Mouse (Mus musculus) olfactory bulb, adult 2 months (tissue): ENCODE data around the gene Slc41a2. TPM values are rescaled to one million over a fixed set of nuclear protein-coding genes. Genes with fewer than 3 reads are reported as not detected.
"Not testable (repeated sequence)": the region's sequence is repeated elsewhere in the genome, so short reads cannot be mapped to it uniquely, and the experiment has no call there.

Source experiments
- H3K27ac ChIP-seq: fragments of 200-500 bp; 2 replicates; pipeline ENCODE4 v1.5.1; 2012; ENCODE audit warnings: low read depth, low read length; ENCODE audit not compliant: insufficient read depth
- H3K4me1 ChIP-seq: fragments of 200-500 bp; 2 replicates; pipeline ENCODE4 v1.6.1; 2012; ENCODE audit warnings: low read length; ENCODE audit not compliant: control insufficient read depth, insufficient read depth
- H3K4me3 ChIP-seq: fragments of 200-500 bp; 2 replicates; pipeline ENCODE4 v1.5.1; 2012; ENCODE audit warnings: mild to moderate bottlenecking, low read depth, low read length, moderate library complexity; ENCODE audit not compliant: insufficient read depth
- CTCF ChIP-seq: fragments of 200-500 bp; IDR thresholded peaks from 2 replicates; pipeline ENCODE4 v1.5.1; 2012; ENCODE audit warnings: low read depth, mild to moderate bottlenecking, low read length, moderate library complexity; ENCODE audit not compliant: insufficient read depth
- POLR2A ChIP-seq: fragments of 200-500 bp; IDR thresholded peaks from 2 replicates; pipeline ENCODE4 v1.6.1; 2012; ENCODE audit warnings: mild to moderate bottlenecking, low read depth, low read length, moderate library complexity; ENCODE audit not compliant: insufficient read depth
- WGBS: fragments of 180-500 bp; shearing (Covaris S2); methylation state at CpG from one replicate; pipeline ENCODE4 v1.1.7; 2018; 5-methylcytosine and 5-hydroxymethylcytosine counted together
- polyA plus RNA-seq: library from polyadenylated mRNA; stranded (reverse); fragments of >200 nt; gene quantifications from 2 replicates; pipeline ENCODE4 v1.2.4, GENCODE M21; 2012; ENCODE audit warnings: low replicate concordance; ENCODE audit not compliant: missing spikeins, insufficient read depth, insufficient read length

Slc41a2 gene
- polyA plus RNA-seq, 1 experiment = not detected

DNA sequence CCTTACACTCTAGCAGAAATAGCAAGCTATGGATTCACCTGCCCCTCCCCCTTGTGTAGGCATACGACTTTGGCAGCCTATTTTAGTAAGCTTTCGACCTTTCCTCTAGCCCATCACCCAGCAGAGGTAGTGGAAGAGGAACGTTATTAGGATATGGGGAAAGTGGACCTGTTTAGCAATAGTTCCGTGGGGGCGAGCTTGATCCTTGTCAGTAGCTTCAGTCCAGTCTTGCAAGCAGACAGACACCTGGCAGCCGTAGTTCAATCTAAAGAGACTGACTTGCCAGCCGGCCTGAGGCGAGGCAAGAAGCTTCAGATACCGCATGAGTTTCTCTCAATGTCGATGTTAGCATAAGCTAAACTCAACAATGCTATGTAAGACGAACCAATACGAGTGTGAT is 18.7 kb upstream of the Slc41a2 start:
- Histone ChIP-seq H3K4me1 (peaks cover 9% of the 10 kb centered on the region), H3K4me3 (no peak overlapping the region), H3K27ac (no peak overlapping the region)
- TF ChIP-seq POLR2A (no peak), CTCF (no peak)
- WGBS = 82% methylated on average over 12 of the region's 12 CpGs

- H3K27ac ChIP-seq = 0 out of 2 replicates have a peak overlapping the region, but pooled peaks have one; percentile 15
- WGBS = 27% methylated on average over 8 of the region's 8 CpGs
- H3K4me3 ChIP-seq = no peak overlapping the region
- peaks cover 6% of the 10 kb centered on the region; the same call in 1 of the 2 replicates for H3K4me1 ChIP-seq
- TF ChIP-seq POLR2A (no peak), CTCF (no peak)
Measured at GRCm38 (mm10) chr10:83354333-83354719, 16.6 kb upstream of the Slc41a2 start.

DNA sequence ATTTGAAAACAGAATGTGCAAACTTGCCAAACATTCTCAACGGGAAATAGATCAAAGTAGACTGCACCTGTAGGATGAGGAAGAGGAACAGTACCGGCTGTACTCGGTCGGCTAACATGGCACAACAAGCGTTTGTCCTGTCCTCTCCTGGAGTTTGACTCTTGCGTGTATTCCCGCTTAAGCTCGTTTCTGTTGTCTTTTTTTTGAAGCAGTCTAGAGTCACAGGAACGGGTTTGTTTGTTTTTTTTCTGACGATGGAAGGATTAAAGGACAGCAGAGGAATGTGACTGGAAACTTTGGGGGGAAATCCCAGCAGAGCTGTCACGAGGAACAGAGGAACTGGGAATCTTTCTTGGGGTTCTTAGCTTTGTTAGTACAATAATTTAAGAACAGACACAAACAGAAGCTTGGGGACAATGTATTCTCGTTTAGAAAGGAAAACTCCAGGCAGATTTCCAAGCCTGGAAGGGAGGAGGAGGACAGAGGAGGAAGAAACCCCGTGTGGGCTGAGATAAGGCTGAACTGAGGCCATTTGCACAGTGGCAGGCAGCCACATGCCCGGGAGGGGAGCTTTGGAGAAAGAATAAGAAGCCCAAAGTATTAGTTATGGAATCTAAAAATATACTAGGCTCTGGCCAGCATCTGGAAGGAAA is 16.1 kb upstream of the Slc41a2 start:
- 30% methylated on average over 14 of the region's 14 CpGs for WGBS
- H3K4me3 ChIP-seq = no peak overlapping the region
- H3K4me1 ChIP-seq = peaks cover 6% of the 10 kb centered on the region; the same call in 1 of the 2 replicates
- H3K27ac ChIP-seq = 0 out of 2 replicates have a peak overlapping the region, but pooled peaks have one; percentile 15
- no peak for TF ChIP-seq POLR2A
- no peak for TF ChIP-seq CTCF

DNA sequence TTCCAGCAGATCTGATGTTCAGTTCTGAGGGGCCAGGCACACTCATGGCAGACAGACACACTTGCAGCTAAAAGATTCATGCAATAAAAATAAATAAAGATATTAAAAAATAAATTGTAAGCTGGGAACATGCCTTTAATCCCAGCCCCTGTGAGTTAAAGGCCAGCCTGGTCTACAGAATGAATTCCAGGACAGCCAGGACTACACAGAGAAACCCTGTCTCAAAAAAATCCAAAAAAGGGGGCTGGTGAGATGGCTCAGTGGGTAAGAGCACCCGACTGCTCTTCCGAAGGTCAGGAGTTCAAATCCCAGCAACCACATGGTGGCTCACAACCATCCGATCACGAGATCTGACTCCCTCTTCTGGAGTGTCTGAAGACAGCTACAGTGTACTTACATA is 14.1 kb upstream of the Slc41a2 start:
- not testable (repeated sequence) for H3K27ac ChIP-seq, H3K4me3 ChIP-seq, H3K4me1 ChIP-seq
- 87% methylated on average over 4 of the region's 4 CpGs for WGBS

DNA sequence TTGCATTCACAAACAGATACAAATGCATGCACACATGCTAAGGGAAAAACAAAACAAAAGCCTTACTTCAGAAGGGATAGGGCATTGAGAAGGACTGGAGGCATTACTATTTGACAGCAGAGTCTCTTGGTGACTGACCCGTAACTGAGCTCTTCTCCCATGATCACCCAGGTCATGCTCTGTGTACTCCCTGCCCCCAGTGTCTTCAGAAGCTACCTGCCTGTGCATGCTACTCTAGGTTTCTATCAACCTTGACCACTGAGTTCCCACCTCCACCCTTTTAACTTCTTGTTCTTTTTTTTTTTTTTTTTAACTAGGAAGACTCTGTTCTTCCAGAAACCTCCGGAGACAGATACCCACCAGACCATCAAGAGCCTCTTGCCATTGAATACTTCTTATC is 13.0 kb upstream of the Slc41a2 start:
- no peak for TF ChIP-seq CTCF
- no peak for TF ChIP-seq POLR2A
- WGBS = 93% methylated on average over 2 of the region's 2 CpGs
- peaks cover 6% of the 10 kb centered on the region; the same call in 1 of the 2 replicates for H3K4me1 ChIP-seq
- no peak overlapping the region for H3K4me3 ChIP-seq
- H3K27ac ChIP-seq = no peak overlapping the region

GRCm38 (mm10) chr10:83347494-83347893 is 9.8 kb upstream of the Slc41a2 start:
- Histone ChIP-seq H3K4me3 (no peak overlapping the region), H3K4me1 (no peaks in the 10 kb centered on the region), H3K27ac (no peak overlapping the region)
- TF ChIP-seq POLR2A (no peak), CTCF (no peak)
- WGBS = 33% methylated on average over 7 of the region's 7 CpGs

GRCm38 (mm10) chr10:83346359-83346736 is 8.7 kb upstream of the Slc41a2 start:
- Histone ChIP-seq H3K27ac (no peak overlapping the region), H3K4me3 (no peak overlapping the region), H3K4me1 (no peaks in the 10 kb centered on the region)
- WGBS = 78% methylated on average over 5 of the region's 5 CpGs
- no peak for TF ChIP-seq POLR2A
- no peak for TF ChIP-seq CTCF

DNA sequence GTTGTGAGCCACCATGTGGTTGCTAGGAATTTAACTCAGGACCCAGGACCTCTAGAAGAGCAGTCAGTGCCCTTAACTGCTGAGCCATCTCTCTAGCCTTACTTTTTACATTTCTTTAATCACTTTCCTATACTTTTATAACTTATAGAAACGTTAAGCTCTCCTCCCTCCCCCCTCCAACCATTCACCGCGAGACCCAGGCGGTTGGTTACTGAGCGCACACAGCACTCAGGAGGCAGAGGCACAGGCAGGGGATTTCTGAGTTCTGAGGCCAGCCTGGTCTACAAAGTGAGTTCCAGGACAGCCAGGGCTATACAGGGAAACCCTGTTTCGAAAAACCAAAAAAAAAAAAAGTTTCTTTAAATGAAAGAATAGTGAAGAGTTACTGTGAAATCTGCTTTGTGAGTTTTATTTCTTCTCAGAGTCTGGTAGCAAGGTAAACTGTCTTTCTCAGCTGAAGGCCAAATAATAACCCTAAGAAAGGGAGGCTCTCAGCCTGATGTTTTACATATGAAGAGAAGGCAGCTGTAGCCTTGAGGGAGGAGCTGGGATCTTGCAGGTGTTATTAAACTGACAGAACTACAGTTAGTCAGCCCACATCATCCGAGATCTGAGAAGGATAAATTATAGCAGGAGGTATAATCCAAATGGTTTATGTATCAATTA is 8.1 kb upstream of the Slc41a2 start:
- WGBS = 51% methylated on average over 7 of the region's 7 CpGs
- Histone ChIP-seq H3K4me1 (no peaks in the 10 kb centered on the region), H3K4me3 (no peak overlapping the region), H3K27ac (no peak overlapping the region)
- TF ChIP-seq POLR2A (no peak), CTCF (no peak)

GRCm38 (mm10) chr10:83343828-83344685 is 6.4 kb upstream of the Slc41a2 start:
- 59% methylated on average over 2 of the region's 2 CpGs for WGBS
- Histone ChIP-seq H3K4me3 (no peak overlapping the region), H3K4me1 (no peaks in the 10 kb centered on the region), H3K27ac (no peak overlapping the region)
- TF ChIP-seq POLR2A = no peak
- no peak for TF ChIP-seq CTCF
